Mouse (Mus musculus): ENCODE measurements around the gene Rpap2.

- TF ChIP-seq POLR2A (IDR thresholded peaks at IDR 0.05; ENCODE audit: borderline replicate concordance, low read depth, low read length), result no peak
- TF ChIP-seq CTCF (IDR thresholded peaks at IDR 0.05; ENCODE audit: low read depth, low read length), result no peak; the same call in 1 of the 2 replicates
These were observed at the start of gene Rpap2, which contains the start of gene Glmn for GRCm38 (mm10) chr5:107597301-107598077.
